Mouse (Mus musculus): ENCODE data around the gene Sned1.

DNA sequence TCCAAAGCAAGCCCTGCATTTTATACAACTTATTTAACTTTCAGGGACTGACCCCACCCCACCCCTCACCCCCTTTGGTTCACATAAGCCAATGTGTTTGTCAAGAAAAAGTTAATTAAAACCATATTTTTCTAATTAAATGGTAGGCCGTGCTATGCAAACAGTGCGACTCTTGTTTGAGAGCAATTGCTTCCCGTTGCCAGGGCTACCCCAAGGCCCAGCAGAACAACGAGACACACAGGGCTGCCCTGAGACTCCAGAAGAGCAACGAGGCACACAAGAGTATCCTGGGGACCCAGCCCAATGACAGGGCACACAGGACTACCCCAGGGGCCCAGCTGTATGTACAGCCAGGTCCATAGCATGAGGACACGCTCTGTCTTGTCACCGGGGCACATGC is 14.9 kb upstream of the Sned1 start:
- TF ChIP-seq CTCF (IDR thresholded peaks at IDR 0.05) (no peak), EP300 (IDR thresholded peaks at IDR 0.05; ENCODE audit: insufficient read depth, low read depth, low read length) (no peak), POLR2A (IDR thresholded peaks at IDR 0.05; ENCODE audit: insufficient read depth, low read depth, low read length) (no peak)

Data from heart, adult 2 months (tissue).